Mouse (Mus musculus): ENCODE data around the gene Zar1.

- TF ChIP-seq MAFK (IDR thresholded peaks at IDR 0.05; ENCODE audit: insufficient read depth, low read depth, low read length) (no peak), HCFC1 (IDR thresholded peaks at IDR 0.05; ENCODE audit: borderline replicate concordance, insufficient read depth, low read length) (no peak), CHD2 (IDR thresholded peaks at IDR 0.05; ENCODE audit: low read depth, low read length) (no peak)
Measured at GRCm38 (mm10) chr5:72558716-72559526, 22.1 kb downstream of the Zar1 start.

Measured in ES-E14 (cell line).